Mouse (Mus musculus) CH12.LX (cell line): Measurements from ENCODE around the gene Neurl4.
A peak's percentile ranks its signal among the peaks of the same experiment; 100 is the strongest.

Experiments used
- CTCF ChIP-seq, 2 experiments: IDR thresholded peaks in 1 of 2; conservative IDR thresholded peaks in 1 of 2; 2 replicates each; pipeline ENCODE4 v1.5.1; 2011 to 2012; ENCODE audit warnings: low read depth in 2 of 2, low read length in 2 of 2, improper control_type of control experiment in 1 of 2, inconsistent platforms in 1 of 2, mild to moderate bottlenecking in 1 of 2, moderate library complexity in 1 of 2
- GABPA ChIP-seq: IDR thresholded peaks from 2 replicates; pipeline ENCODE4 v1.6.1; 2012; ENCODE audit warnings: low read depth, low read length, improper control_type of control experiment, inconsistent platforms; ENCODE audit not compliant: insufficient replicate concordance
- JUND ChIP-seq: conservative IDR thresholded peaks from 2 replicates; pipeline ENCODE4 v1.6.1; 2011; ENCODE audit warnings: low read depth, low read length, improper control_type of control experiment
- MEF2A ChIP-seq: IDR thresholded peaks from 2 replicates; pipeline ENCODE4 v1.6.1; 2014; ENCODE audit warnings: low read depth, mild to moderate bottlenecking, inconsistent platforms, low read length, improper control_type of control experiment, borderline replicate concordance
- POLR2A ChIP-seq: IDR thresholded peaks from 2 replicates; pipeline ENCODE4 v1.6.1; 2011; ENCODE audit warnings: low read depth, mild to moderate bottlenecking, improper control_type of control experiment, low read length
- RAD21 ChIP-seq: IDR thresholded peaks from 2 replicates; pipeline ENCODE4 v1.6.1; 2011; ENCODE audit warnings: low read depth, mild to moderate bottlenecking, low read length, improper control_type of control experiment, moderate library complexity
- UBTF ChIP-seq: IDR thresholded peaks from 2 replicates; pipeline ENCODE4 v1.6.1; 2012; ENCODE audit warnings: low read depth, mild to moderate bottlenecking, inconsistent platforms, low read length, improper control_type of control experiment, moderate library complexity
- USF1 ChIP-seq: IDR thresholded peaks from 2 replicates; pipeline ENCODE4 v1.6.1; 2014; ENCODE audit warnings: low read depth, mild to moderate bottlenecking, inconsistent platforms, low read length, improper control_type of control experiment
- ZC3H11A ChIP-seq: IDR thresholded peaks from 2 replicates; pipeline ENCODE4 v1.6.1; 2012; ENCODE audit warnings: low read depth, mild to moderate bottlenecking, inconsistent platforms, low read length, improper control_type of control experiment

- no peak for TF ChIP-seq CTCF (conservative IDR thresholded peaks at IDR 0.05 in 1 of 2, IDR thresholded peaks at IDR 0.05 in 1 of 2; ENCODE audit: low read depth in 2 of 2, low read length in 2 of 2)
- TF ChIP-seq POLR2A = no peak
- TF ChIP-seq JUND = no peak
- TF ChIP-seq ZC3H11A = no peak
- no peak for TF ChIP-seq UBTF
- TF ChIP-seq USF1 = peak; percentile 97
- TF ChIP-seq GABPA = no peak
- TF ChIP-seq RAD21 = no peak
- no peak for TF ChIP-seq MEF2A
Measured at GRCm38 (mm10) chr11:69935137-69935879, 34.4 kb downstream of the Neurl4 start, which contains the start of gene Ybx2.
